Mouse (Mus musculus) erythroblast, embryonic 14.5 days (primary cell): ENCODE results near the gene Bend6.

ENCODE experiments used
- GATA1 ChIP-seq: IDR thresholded peaks from 2 replicates; pipeline ENCODE4 v1.6.1; 2012; ENCODE audit warnings: low read length, inconsistent platforms, mixed read lengths
- TAL1 ChIP-seq: IDR thresholded peaks from 3 replicates; pipeline ENCODE4 v1.6.1; 2012; ENCODE audit warnings: low read length, inconsistent platforms, mixed read lengths

GRCm38 (mm10) chr1:33942638-33943037 is 35.0 kb upstream of the Bend6 start:
- TF ChIP-seq GATA1: no peak
- no peak for TF ChIP-seq TAL1
